Mouse (Mus musculus) forebrain, embryonic 16.5 days (tissue): ENCODE results near the gene Patz1. TPM values are rescaled to one million over a fixed set of nuclear protein-coding genes. Genes with fewer than 3 reads are reported as not detected.

Experiments
- ATAC-seq: fragments of 200-750 bp; cut with Nextera tagmentation; 2 replicates; pipeline ENCODE4 v1.8.0; 2017; ENCODE audit warnings: mild to moderate bottlenecking, moderate library complexity
- H3K27ac ChIP-seq: fragments of 300-500 bp; sonication (generic); 2 replicates; pipeline ENCODE4 v1.5.1; 2014; ENCODE audit warnings: low read length, control low read depth
- H3K27me3 ChIP-seq: fragments of 300-500 bp; sonication (generic); replicated peaks from 2 replicates; pipeline ENCODE4 v1.6.1; 2014; ENCODE audit warnings: low read length; ENCODE audit not compliant: control insufficient read depth, insufficient read depth
- H3K36me3 ChIP-seq: fragments of 300-500 bp; sonication (generic); 2 replicates; pipeline ENCODE4 v1.6.1; 2014; ENCODE audit not compliant: control insufficient read depth, insufficient read depth
- H3K4me1 ChIP-seq: fragments of 300-500 bp; sonication (generic); replicated peaks from 2 replicates; pipeline ENCODE4 v1.6.1; 2014; ENCODE audit warnings: low read length; ENCODE audit not compliant: control insufficient read depth, insufficient read depth
- H3K4me2 ChIP-seq: fragments of 300-500 bp; sonication (generic); 2 replicates; pipeline ENCODE4 v1.6.1; 2014; ENCODE audit warnings: mild to moderate bottlenecking, low read length, control low read depth
- H3K4me3 ChIP-seq: fragments of 300-500 bp; sonication (generic); replicated peaks from 2 replicates; pipeline ENCODE4 v1.5.1; 2014; ENCODE audit warnings: mild to moderate bottlenecking, low read length, control low read depth
- H3K9ac ChIP-seq: fragments of 300-500 bp; sonication (generic); replicated peaks from 2 replicates; pipeline ENCODE4 v1.6.1; 2014; ENCODE audit warnings: low read depth, low read length, control low read depth
- H3K9me3 ChIP-seq: fragments of 300-500 bp; sonication (generic); 2 replicates; pipeline ENCODE4 v1.6.1; 2016; ENCODE audit warnings: low read length; ENCODE audit not compliant: control insufficient read depth
- WGBS: fragments of 180-500 bp; shearing (Covaris S2); extraction: QIAGEN DNeasy Blood & Tissue Kit; methylation state at CpG from one replicate; pipeline ENCODE4 v1.1.7; 2014; 5-methylcytosine and 5-hydroxymethylcytosine counted together
- polyA plus RNA-seq: library from polyadenylated mRNA; unstranded; fragments of >200 nt; fragmentation: Nextera tagmentation; extraction: Ambion mirVana; gene quantifications from 2 replicates; pipeline ENCODE4 v1.2.1, GENCODE M21; 2015

Gene Patz1
- polyA plus RNA-seq, 1 experiment from 2014 or later, result 56.6 TPM

DNA sequence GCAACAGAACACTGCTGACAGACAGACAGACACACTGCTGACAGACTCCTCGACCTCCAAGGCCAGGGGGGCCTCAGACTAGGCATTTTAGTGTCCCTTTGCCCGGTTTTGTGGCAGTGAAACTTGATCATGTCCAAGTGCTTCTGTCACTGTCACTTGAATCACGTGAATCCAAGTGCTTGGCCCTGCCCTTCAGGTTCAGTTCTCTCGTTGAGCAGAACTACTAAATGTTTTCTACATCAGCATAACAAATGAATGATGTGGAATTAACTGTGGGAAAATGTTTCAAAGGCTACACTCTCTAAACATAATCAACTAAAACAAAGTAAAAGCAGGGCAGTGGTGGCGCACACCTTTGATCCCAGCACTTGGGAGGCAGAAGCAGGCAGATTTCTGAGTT, 10.3 kb upstream of the Patz1 start:
- no peaks in the 10 kb centered on the region for H3K9me3 ChIP-seq
- no peaks in the 10 kb centered on the region for H3K27me3 ChIP-seq
- no peak overlapping the region for H3K4me3 ChIP-seq
- no peak overlapping the region for H3K4me2 ChIP-seq
- no peak overlapping the region for H3K9ac ChIP-seq
- no peaks in the 10 kb centered on the region for H3K36me3 ChIP-seq
- no peaks in the 10 kb centered on the region for H3K4me1 ChIP-seq
- H3K27ac ChIP-seq, result no peak overlapping the region
- no peak for ATAC-seq
- 57% methylated on average over 5 of the region's 5 CpGs for WGBS

DNA sequence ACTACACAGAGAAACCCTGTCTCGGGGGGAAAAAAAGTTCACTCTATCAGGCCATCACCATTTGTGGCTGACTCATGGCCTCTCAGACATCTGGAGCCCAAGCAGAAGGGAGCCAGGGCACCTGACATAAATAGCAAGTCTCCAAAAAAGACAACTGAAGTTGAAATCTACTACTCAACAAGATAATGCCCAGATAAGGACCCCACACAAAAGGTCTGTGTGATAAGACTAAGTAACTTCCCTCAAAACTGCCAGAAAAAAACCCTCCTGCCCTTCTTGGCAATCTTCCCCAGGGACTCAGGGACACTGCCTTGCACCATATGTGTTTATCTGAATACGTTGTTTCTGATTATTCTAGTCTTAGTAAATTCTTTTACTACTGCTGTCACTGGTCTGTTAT, 8.9 kb upstream of the Patz1 start:
- WGBS, result 82% methylated on average over 2 of the region's 2 CpGs
- Histone ChIP-seq H3K27me3 (no peaks in the 10 kb centered on the region), H3K4me2 (no peak overlapping the region), H3K4me3 (no peak overlapping the region), H3K9ac (no peak overlapping the region), H3K36me3 (no peaks in the 10 kb centered on the region), H3K9me3 (no peaks in the 10 kb centered on the region), H3K4me1 (no peaks in the 10 kb centered on the region), H3K27ac (no peak overlapping the region)
- ATAC-seq, result no peak

DNA sequence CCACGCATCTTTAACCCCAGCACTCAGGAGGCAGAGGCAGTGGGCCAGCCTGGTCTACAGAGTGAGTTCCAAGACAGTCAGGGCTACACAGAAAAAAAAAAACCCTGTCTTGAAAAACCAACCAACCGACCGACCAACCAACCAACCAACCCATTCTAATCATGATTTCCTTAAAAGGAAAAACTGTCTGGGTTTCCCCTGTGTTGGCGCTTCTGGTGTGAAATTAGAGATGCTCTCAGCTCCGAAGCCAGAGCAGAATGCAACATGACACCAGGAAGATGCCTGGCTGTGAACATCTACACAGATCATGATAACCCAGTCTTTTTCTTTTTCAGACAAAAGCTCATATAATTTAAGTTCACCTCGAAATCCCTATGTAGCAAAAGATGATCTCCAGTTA, 5.8 kb upstream of the Patz1 start:
- H3K9me3 ChIP-seq, result no peaks in the 10 kb centered on the region
- no peak overlapping the region for H3K9ac ChIP-seq
- no peak for ATAC-seq
- peaks cover 4% of the 10 kb centered on the region for H3K4me1 ChIP-seq
- no peak overlapping the region for H3K4me2 ChIP-seq
- H3K4me3 ChIP-seq, result no peak overlapping the region
- H3K36me3 ChIP-seq, result no peaks in the 10 kb centered on the region
- H3K27me3 ChIP-seq, result no peaks in the 10 kb centered on the region
- H3K27ac ChIP-seq, result no peak overlapping the region
- 89% methylated on average over 6 of the region's 6 CpGs for WGBS

DNA sequence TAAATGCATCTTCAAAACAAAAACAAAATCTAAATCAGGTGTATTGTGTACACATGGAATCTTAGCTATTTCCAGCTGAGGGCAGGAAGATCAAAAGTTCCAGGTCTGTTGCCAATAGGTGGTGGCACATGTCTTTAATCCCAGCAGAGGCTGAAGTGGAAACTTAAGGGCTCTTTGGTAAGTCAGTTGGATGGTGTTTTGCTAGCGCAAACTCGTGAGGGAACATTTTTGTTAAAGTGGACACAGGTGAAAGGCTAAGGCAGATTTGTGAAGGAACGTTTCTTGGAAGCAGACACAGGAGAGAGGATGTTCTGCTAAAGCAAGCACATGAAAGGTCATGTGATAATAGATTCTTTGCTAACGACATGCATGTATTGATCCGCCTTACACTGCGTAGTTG, 5.0 kb upstream of the Patz1 start:
- 94% methylated on average over 6 of the region's 6 CpGs for WGBS
- no peak for ATAC-seq
- Histone ChIP-seq H3K9me3 (no peaks in the 10 kb centered on the region), H3K36me3 (no peaks in the 10 kb centered on the region), H3K4me3 (no peak overlapping the region), H3K9ac (no peak overlapping the region), H3K4me2 (no peak overlapping the region), H3K27ac (no peak overlapping the region), H3K27me3 (no peaks in the 10 kb centered on the region), H3K4me1 (peaks cover 9% of the 10 kb centered on the region)

DNA sequence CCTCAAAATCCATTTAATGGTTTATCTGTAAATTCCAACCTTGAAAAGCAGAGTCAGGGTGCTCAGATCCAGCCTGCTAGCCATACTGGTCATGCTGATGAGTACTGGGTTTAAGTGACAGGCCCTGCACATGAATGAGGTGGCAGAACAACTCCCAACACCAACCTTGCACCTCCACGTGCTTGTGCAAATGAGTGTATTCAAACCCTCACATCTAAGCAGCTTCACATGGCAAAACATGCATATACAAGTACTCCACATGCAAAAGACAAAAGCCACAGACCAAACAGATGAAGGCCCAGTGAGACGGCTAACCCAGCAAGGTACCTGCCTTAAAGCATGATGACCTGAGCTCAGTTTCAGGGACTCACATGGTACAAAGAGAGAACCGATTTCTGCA, 2.7 kb upstream of the Patz1 start:
- no peaks in the 10 kb centered on the region for H3K27me3 ChIP-seq
- no peak overlapping the region for H3K4me3 ChIP-seq
- no peak overlapping the region for H3K27ac ChIP-seq
- H3K4me2 ChIP-seq, result no peak overlapping the region
- H3K9ac ChIP-seq, result no peak overlapping the region
- H3K9me3 ChIP-seq, result no peaks in the 10 kb centered on the region
- WGBS, result 91% methylated on average over 3 of the region's 3 CpGs
- H3K36me3 ChIP-seq, result no peaks in the 10 kb centered on the region
- no peak for ATAC-seq
- H3K4me1 ChIP-seq, result peaks cover 9% of the 10 kb centered on the region

- Histone ChIP-seq H3K27ac (no peak overlapping the region), H3K9me3 (no peaks in the 10 kb centered on the region), H3K36me3 (no peaks in the 10 kb centered on the region), H3K9ac (no peak overlapping the region), H3K4me1 (peaks cover 13% of the 10 kb centered on the region), H3K4me2 (no peak overlapping the region), H3K4me3 (no peak overlapping the region), H3K27me3 (no peaks in the 10 kb centered on the region)
- 17% methylated on average over 6 of the region's 6 CpGs for WGBS
- no peak for ATAC-seq
These were observed 1.5 kb upstream of the Patz1 start for GRCm38 (mm10) chr11:3287131-3287530.

GRCm38 (mm10) chr11:3287921-3288320, 753 bp upstream of the Patz1 start:
- ATAC-seq, result no peak
- Histone ChIP-seq H3K27me3 (no peaks in the 10 kb centered on the region), H3K4me1 (peaks cover 17% of the 10 kb centered on the region), H3K36me3 (no peaks in the 10 kb centered on the region), H3K9ac (no peak overlapping the region), H3K27ac (no peak overlapping the region), H3K4me2 (peak overlapping the region; percentile 100), H3K4me3 (no peak overlapping the region), H3K9me3 (no peaks in the 10 kb centered on the region)
- WGBS, result 60% methylated on average over 5 of the region's 5 CpGs

GRCm38 (mm10) chr11:3289302-3289802, 678 bp downstream of the Patz1 start:
- Histone ChIP-seq H3K9ac (peak overlapping the region; percentile 99), H3K27me3 (no peaks in the 10 kb centered on the region), H3K4me3 (peak overlapping the region; percentile 90), H3K4me2 (peak overlapping the region; percentile 100), H3K9me3 (no peaks in the 10 kb centered on the region), H3K36me3 (no peaks in the 10 kb centered on the region), H3K4me1 (peaks cover 31% of the 10 kb centered on the region), H3K27ac (peak overlapping the region; percentile 100)
- under 1% methylated on average over 31 of the region's 40 CpGs for WGBS
- ATAC-seq, result peak; percentile 77

DNA sequence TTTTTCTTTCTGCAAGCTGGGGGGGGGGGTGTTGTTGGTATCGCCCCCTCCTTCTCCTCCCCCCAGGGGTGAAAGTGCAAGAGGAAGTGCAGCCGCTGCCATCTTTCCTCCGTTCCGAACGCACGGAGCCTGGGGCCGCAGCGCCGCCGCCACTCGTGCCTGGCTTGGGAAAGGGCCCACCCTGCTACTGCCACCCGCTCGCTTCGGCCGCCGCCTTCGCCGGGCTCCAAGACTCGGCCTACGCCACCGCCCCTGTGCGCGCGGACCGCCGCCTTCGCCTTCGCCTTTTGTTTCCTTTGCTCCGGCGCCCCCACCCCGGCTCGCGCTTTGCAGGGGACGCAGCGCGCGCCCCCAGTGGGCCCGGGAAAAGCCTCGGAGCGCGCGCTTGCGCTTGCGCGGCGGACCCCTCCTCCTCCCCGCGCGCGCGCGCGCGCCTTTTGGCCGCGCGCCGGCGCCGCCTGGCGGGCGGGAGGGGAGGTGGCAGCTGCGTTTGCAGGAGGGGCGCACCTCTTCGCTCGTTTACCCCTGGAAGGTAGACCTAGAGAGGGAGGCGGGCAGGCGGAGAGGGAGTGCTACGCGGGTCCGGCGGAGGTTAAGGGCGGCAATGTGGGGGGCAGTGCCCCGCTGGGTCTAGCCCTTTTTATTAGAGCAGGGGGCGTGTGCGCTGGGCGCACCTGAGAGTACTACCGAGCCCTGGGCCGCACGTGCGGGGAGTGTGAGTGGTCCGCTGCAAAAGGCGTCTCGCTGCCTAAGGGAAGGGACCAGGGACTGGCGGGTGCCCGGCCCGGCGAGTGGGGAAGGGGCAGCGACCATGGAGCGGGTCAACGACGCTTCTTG, 1.3 kb downstream of the Patz1 start:
- peak overlapping the region; percentile 99 for H3K9ac ChIP-seq
- WGBS, result under 1% methylated on average over 73 of the region's 92 CpGs
- H3K36me3 ChIP-seq, result no peaks in the 10 kb centered on the region
- peak overlapping the region; percentile 100 for H3K27ac ChIP-seq
- peak overlapping the region; percentile 90 for H3K4me3 ChIP-seq
- no peaks in the 10 kb centered on the region for H3K27me3 ChIP-seq
- H3K4me2 ChIP-seq, result peak overlapping the region; percentile 100
- peak; percentile 54 for ATAC-seq
- peaks cover 38% of the 10 kb centered on the region for H3K4me1 ChIP-seq
- no peaks in the 10 kb centered on the region for H3K9me3 ChIP-seq
